Mouse (Mus musculus): ENCODE results near the gene Rab33b.

DNA sequence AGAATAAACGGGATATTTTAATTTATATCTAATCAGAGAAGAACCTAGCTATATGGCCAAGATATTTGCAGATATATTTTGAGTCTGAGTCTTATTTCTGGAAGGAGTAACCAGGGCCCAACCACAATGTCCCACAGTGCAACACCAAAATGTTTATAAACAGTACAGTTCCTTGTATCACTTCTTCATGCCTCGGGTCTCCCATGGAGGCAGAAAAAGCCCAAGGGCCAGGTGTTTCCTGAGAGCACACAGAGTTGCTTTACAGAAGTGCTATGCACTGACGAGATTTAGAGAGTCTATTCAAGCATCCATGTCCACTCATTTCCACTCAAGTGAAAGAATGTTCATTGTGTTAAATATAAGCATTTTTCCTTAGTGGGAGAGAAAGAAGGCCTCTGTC, 1.8 kb upstream of the Rab33b start:
- no peak for TF ChIP-seq EP300 (optimal IDR thresholded peaks at IDR 0.05)
- TF ChIP-seq CTCF (IDR thresholded peaks at IDR 0.05; ENCODE audit: low read depth): no peak
